Mouse (Mus musculus): ENCODE measurements around the gene Kcnip2. TPM values are rescaled to one million over a fixed set of nuclear protein-coding genes. Genes with fewer than 3 reads are reported as not detected.

Gene Kcnip2
- polyA plus RNA-seq, 1 experiment from 2014 or later: 0.76 TPM

DNA sequence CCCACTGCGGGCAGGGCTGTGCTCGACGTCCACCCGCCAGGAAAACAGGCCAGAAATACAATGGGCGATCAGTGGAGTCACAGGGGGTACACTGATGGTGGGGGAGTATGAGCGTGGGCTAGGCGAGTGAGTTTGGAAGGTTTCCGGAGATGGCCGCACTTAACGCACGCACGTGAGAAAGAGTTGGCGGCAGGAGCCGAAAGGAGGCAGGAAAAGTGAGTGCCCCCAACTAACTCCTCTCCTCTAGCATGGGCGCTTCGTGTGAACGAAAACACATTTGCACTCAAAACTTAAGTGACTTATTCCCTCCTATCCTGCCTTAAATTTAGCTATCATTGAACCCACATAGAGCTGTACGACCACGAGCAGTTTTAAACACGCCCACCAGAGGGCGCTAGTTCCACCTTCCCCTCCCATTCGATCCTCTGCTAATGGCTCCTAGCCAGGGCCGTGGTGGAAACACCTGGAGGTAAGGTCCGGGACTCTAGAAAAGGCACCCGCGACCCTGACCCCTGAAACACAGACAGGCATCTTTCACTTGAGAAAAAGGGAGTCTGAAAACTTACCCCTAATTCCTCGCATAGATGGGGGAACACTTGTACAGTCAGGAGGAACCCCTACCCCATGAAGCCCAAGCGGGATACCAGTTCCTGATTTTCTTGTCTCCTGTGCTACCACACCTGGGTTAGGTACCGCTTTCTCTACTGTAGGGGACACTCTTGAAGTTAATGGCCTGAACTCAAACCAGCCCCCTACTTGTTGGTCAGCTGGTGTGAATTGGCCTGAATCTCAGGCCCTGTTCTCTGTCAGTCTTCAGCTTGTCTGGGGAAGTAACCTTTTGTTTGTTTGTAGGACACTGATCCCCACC lies 69.5 kb downstream of the Kcnip2 start:
- H3K9me3 ChIP-seq: no peaks in the 10 kb centered on the region
- ATAC-seq (ENCODE audit: extremely low read depth, insufficient number of reproducible peaks, low FRiP score, low TSS enrichment): no peak
- H3K4me2 ChIP-seq: peak overlapping the region; percentile 58
- WGBS: 9% methylated on average over 29 of the region's 29 CpGs
- peaks cover 56% of the 10 kb centered on the region for H3K27me3 ChIP-seq (replicated peaks)
- peaks cover 57% of the 10 kb centered on the region for H3K4me1 ChIP-seq
- H3K4me3 ChIP-seq: peak overlapping the region; percentile 32
- peaks cover 13% of the 10 kb centered on the region for H3K36me3 ChIP-seq
- no peak overlapping the region for H3K27ac ChIP-seq (replicated peaks)
- no peak overlapping the region for H3K9ac ChIP-seq

DNA sequence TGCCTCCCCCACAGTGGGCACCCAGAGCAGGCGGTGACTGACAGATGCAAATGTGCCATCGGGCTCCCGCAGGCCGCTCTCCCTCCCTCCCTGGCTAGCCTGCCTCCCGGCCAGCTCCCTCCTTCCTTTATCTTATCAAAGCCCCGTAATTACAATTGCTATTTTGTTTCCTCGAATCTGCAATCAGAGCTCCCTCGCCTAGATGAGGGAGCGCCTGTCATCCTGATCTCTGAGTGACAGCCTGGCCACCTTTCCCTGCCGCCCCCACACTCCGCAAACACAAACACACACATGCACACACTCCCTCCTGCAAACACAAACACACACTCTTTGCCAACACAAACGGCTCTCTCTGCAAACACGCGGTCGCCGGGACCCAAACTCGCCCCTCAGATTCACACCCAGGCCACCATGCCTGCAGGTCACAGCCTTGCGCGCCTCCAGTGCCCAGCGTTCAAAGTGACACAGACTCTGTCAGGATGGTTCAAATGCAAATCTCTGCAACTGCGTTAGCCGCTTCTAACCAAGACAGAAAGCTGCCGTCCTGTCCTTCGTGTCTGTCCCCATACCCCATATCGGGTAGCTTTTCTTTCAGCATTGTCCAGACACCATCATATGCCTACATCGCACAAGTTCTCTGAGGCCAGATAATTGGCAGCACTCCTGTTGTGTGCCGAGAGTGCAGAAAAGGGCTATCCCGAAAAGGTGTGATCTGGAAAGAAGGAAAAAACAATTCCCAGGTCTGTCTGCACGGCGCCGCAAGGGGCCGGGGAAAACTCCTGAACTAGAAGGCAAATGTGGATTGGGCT lies 70.3 kb downstream of the Kcnip2 start:
- Histone ChIP-seq H3K4me1 (peaks cover 57% of the 10 kb centered on the region), H3K36me3 (peaks cover 7% of the 10 kb centered on the region; the same call in 1 of the 2 replicates), H3K27ac (replicated peaks) (no peak overlapping the region), H3K27me3 (replicated peaks) (peaks cover 64% of the 10 kb centered on the region), H3K4me2 (peak overlapping the region; percentile 58), H3K9ac (peak overlapping the region; percentile 59), H3K4me3 (peak overlapping the region; percentile 32), H3K9me3 (no peaks in the 10 kb centered on the region)
- 3% methylated on average over 32 of the region's 32 CpGs for WGBS
- no peak for ATAC-seq (ENCODE audit: extremely low read depth, insufficient number of reproducible peaks, low FRiP score, low TSS enrichment)

DNA sequence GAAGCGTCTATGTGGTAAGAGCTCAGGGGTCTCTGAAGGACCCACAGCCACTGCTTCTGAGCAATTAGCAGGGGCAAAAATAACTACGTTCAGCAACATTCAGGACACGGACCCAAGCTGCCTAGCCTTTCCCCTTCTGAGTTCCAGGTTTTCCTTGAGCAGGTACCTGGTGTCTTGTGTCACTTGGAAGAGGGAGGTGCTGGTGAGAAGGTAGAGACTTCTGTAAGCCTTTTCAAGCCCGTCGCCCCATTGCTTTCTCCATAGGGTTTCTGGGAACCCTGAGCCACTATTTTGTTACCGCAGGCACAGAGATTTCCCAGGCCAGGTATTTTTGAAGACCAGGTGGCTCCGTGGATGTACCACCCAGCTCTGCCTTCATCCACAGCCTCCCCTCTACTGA lies 72.2 kb downstream of the Kcnip2 start:
- H3K4me3 ChIP-seq: peak overlapping the region; percentile 57
- peaks cover 48% of the 10 kb centered on the region for H3K4me1 ChIP-seq
- WGBS: 27% methylated on average over 7 of the region's 7 CpGs
- H3K36me3 ChIP-seq: no peaks in the 10 kb centered on the region
- peak overlapping the region; percentile 80; the same call in 1 of the 2 replicates for H3K4me2 ChIP-seq
- no peaks in the 10 kb centered on the region for H3K9me3 ChIP-seq
- H3K27ac ChIP-seq (replicated peaks): no peak overlapping the region
- no peak for ATAC-seq (ENCODE audit: extremely low read depth, insufficient number of reproducible peaks, low FRiP score, low TSS enrichment)
- peaks cover 84% of the 10 kb centered on the region for H3K27me3 ChIP-seq (replicated peaks)
- H3K9ac ChIP-seq: no peak overlapping the region

DNA sequence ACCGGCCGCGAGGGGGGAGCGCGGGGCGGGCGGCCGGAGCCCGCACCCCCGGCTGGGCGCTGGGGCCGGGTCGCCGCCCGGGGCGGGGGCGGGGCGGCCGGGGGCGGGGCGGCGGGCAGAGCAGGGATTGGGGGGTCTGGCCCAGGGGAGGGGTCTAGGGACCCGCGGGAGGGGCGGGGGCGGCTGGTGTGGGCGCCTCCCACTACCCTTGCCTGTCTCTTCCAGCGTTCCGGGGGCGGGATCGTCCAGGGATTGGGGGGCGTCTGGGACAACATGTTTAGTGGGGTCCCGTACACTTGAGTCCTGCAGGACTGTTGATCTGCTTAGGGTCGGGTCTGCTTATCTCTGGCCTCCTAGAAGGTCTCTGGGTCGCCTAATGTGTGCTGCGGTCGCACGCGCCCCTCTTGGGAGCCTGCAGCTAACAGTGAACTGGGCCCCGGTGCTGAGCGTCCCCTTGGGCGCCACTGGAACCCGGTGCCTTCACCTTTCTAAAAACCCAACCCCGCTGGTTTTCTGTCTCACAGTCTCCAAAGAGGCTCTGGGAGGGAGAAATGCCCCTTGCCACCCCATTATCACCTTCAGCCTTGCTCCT lies 72.8 kb downstream of the Kcnip2 start:
- no peaks in the 10 kb centered on the region for H3K36me3 ChIP-seq
- peak overlapping the region; percentile 75 for H3K9ac ChIP-seq
- peaks cover 43% of the 10 kb centered on the region for H3K4me1 ChIP-seq
- H3K4me3 ChIP-seq: peak overlapping the region; percentile 57
- no peak for ATAC-seq (ENCODE audit: extremely low read depth, insufficient number of reproducible peaks, low FRiP score, low TSS enrichment)
- WGBS: 3% methylated on average over 20 of the region's 44 CpGs
- H3K4me2 ChIP-seq: peak overlapping the region; percentile 80
- H3K9me3 ChIP-seq: no peaks in the 10 kb centered on the region
- H3K27me3 ChIP-seq (replicated peaks): peaks cover 89% of the 10 kb centered on the region
- H3K27ac ChIP-seq (replicated peaks): no peak overlapping the region

GRCm38 (mm10) chr19:45742218-45742983 lies 73.5 kb downstream of the Kcnip2 start, which contains the start of gene Fgf8:
Fgf8 (minus strand) TSS chr19:45742915.
- no peak for ATAC-seq (ENCODE audit: extremely low read depth, insufficient number of reproducible peaks, low FRiP score, low TSS enrichment)

More at GRCm38 (mm10) chr19:45742218-45742983, 73.5 kb downstream of the Kcnip2 start, which contains the start of gene Fgf8:
- H3K9me3 ChIP-seq: no peaks in the 10 kb centered on the region
- no peaks in the 10 kb centered on the region for H3K36me3 ChIP-seq
- whole genome bisulfite sequencing: under 1% methylated on average over 44 of the region's 68 CpGs
- peak within 1 kb of the TSS; percentile 57 for H3K4me3 ChIP-seq
- H3K27ac ChIP-seq (replicated peaks): no peak within 1 kb of the TSS
- H3K9ac ChIP-seq: peak within 1 kb of the TSS; percentile 75
- peaks cover 42% of the 10 kb centered on the region for H3K4me1 ChIP-seq
- peaks cover 96% of the 10 kb centered on the region for H3K27me3 ChIP-seq (replicated peaks)
- peak within 1 kb of the TSS; percentile 80 for H3K4me2 ChIP-seq

Other genes starting within 250 kb of the Kcnip2 start
- 3.3 and 3.8 TPM in 2 replicates for gene Fbxw4, start 155.7 kb downstream of the Kcnip2 start, polyA plus RNA-seq (2015; fragmentation: Nextera tagmentation; extraction: Ambion mirVana)
- gene Fgf8, start 73.1 kb downstream of the Kcnip2 start, polyA plus RNA-seq (2015; fragmentation: Nextera tagmentation; extraction: Ambion mirVana): 0.25 and 0.37 TPM in 2 replicates
- 9.9 and 11.2 TPM in 2 replicates for gene Npm3, start 66.5 kb downstream of the Kcnip2 start, polyA plus RNA-seq (2015; fragmentation: Nextera tagmentation; extraction: Ambion mirVana)
- 32.6 and 33.4 TPM in 2 replicates for gene Mgea5, start 32.2 kb downstream of the Kcnip2 start, polyA plus RNA-seq (2015; fragmentation: Nextera tagmentation; extraction: Ambion mirVana)
- gene Armh3, start 182.4 kb upstream of the Kcnip2 start, polyA plus RNA-seq (2015; fragmentation: Nextera tagmentation; extraction: Ambion mirVana): 12.7 and 13.0 TPM in 2 replicates
- 5.9 and 6.3 TPM in 2 replicates for gene Hps6, start 187.4 kb upstream of the Kcnip2 start, polyA plus RNA-seq (2015; fragmentation: Nextera tagmentation; extraction: Ambion mirVana)
- gene Pprc1, start 228.8 kb upstream of the Kcnip2 start, polyA plus RNA-seq (2015; fragmentation: Nextera tagmentation; extraction: Ambion mirVana): 19.9 and 21.4 TPM in 2 replicates
- gene Ldb1, start 229.2 kb upstream of the Kcnip2 start, polyA plus RNA-seq (2015; fragmentation: Nextera tagmentation; extraction: Ambion mirVana): 64.7 and 69.7 TPM in 2 replicates